Mouse (Mus musculus): ENCODE data around the gene Kmt5c. TPM values are rescaled to one million over a fixed set of nuclear protein-coding genes. Genes with fewer than 3 reads are reported as not detected.

The Kmt5c gene
- polyA plus RNA-seq, 1 experiment from 2014 or later, result 59.4 TPM

DNA sequence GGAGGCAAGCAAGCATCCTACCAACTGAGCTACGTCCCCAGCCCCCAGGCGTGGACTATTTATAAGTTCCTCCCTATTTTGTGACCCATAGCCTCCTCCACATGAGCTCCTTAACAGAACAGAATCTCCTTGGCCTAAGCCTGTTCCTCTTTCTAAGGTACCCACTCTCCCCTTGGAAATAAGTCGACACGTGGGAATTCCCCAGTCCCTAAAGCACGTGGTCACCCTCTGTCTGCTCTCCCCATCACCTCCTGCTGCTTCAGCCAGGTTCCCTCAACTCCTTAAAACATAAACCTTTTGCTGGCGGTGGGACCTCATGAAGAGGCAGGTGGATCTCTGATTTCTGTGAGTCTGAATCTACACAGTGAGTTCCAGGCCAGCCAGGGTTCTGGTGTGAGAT, 23.0 kb upstream of the Kmt5c start:
- Histone ChIP-seq H3K9me3 (ENCODE audit: control insufficient read depth, low read depth, low read length) (no peaks in the 10 kb centered on the region), H3K4me2 (replicated peaks; ENCODE audit: low read depth, low read length) (no peak overlapping the region), H3K27me3 (ENCODE audit: control insufficient read depth, insufficient read depth, low read length) (no peaks in the 10 kb centered on the region), H3K9ac (replicated peaks; ENCODE audit: low read depth, low read length) (no peak overlapping the region), H3K27ac (ENCODE audit: low read length) (no peak overlapping the region), H3K4me3 (ENCODE audit: low read depth, low read length) (no peak overlapping the region), H3K4me1 (ENCODE audit: control insufficient read depth, insufficient read depth, low read length) (no peaks in the 10 kb centered on the region), H3K36me3 (ENCODE audit: control insufficient read depth, insufficient read depth, low read length) (peaks cover 23% of the 10 kb centered on the region)
- no peak for ATAC-seq (ENCODE audit: insufficient number of reproducible peaks, insufficient read depth, low FRiP score, low read depth)
- 66% methylated on average over 6 of the region's 6 CpGs for WGBS

DNA sequence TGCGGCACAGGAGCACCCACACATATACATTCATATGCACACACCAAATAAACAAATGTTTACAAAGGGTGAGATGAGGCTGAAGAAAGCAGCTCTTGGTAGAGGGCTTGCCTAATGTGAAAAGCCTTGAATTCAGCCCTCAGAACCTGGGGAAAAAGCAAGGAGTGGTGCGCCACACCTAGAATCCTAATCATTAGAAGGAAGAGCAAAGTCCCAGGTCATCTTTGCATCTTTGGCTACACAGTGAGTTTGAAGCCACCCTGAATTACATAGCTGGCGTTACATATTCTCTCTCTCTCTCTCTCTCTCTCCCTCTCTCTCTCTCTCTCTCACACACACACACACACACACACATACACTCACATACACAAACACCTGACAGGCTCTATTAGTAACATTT, 20.6 kb upstream of the Kmt5c start:
- H3K36me3 ChIP-seq (ENCODE audit: control insufficient read depth, insufficient read depth, low read length), result peaks cover 6% of the 10 kb centered on the region; the same call in 1 of the 2 replicates
- no peaks in the 10 kb centered on the region for H3K27me3 ChIP-seq (ENCODE audit: control insufficient read depth, insufficient read depth, low read length)
- no peaks in the 10 kb centered on the region for H3K9me3 ChIP-seq (ENCODE audit: control insufficient read depth, low read depth, low read length)
- 0 out of 2 replicates have a peak, but pooled peaks cover 6% of the 10 kb centered on the region for H3K4me1 ChIP-seq (ENCODE audit: control insufficient read depth, insufficient read depth, low read length)
- H3K9ac ChIP-seq (replicated peaks; ENCODE audit: low read depth, low read length), result no peak overlapping the region
- ATAC-seq (ENCODE audit: insufficient number of reproducible peaks, insufficient read depth, low FRiP score, low read depth), result no peak
- H3K27ac ChIP-seq (ENCODE audit: low read length), result no peak overlapping the region
- 92% methylated on average over 3 of the region's 3 CpGs for WGBS
- no peak overlapping the region for H3K4me2 ChIP-seq (replicated peaks; ENCODE audit: low read depth, low read length)
- H3K4me3 ChIP-seq (ENCODE audit: low read depth, low read length), result no peak overlapping the region

DNA sequence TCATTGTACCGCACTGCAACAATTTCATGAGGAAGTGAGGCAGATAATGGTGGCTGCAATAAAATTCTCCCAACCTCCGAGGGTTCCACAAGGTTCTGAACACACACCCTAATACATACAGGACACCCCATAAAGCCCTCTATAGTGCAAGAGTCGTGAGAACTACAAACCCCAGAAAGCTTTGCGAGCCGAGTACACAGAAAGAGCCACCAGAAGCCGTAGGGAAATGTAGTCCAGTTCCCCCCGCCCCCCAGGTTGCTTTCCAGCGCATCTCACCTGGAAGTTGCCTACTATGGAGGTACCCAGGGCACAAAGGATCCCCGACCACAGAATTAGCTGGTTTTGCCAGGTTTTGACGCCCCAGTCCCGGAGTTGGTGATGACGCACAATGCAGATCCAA, 16.4 kb upstream of the Kmt5c start:
- H3K9ac ChIP-seq (replicated peaks; ENCODE audit: low read depth, low read length), result no peak overlapping the region
- no peaks in the 10 kb centered on the region for H3K36me3 ChIP-seq (ENCODE audit: control insufficient read depth, insufficient read depth, low read length)
- H3K4me2 ChIP-seq (replicated peaks; ENCODE audit: low read depth, low read length), result peak overlapping the region; percentile 32
- H3K27ac ChIP-seq (ENCODE audit: low read length), result 0 out of 2 replicates have a peak overlapping the region, but pooled peaks have one; percentile 69
- H3K4me3 ChIP-seq (ENCODE audit: low read depth, low read length), result peak overlapping the region; percentile 13; the same call in 1 of the 2 replicates
- no peaks in the 10 kb centered on the region for H3K9me3 ChIP-seq (ENCODE audit: control insufficient read depth, low read depth, low read length)
- 37% methylated on average over 12 of the region's 12 CpGs for WGBS
- peak; percentile 56; the same call in 1 of the 2 replicates for ATAC-seq (ENCODE audit: insufficient number of reproducible peaks, insufficient read depth, low FRiP score, low read depth)
- H3K27me3 ChIP-seq (ENCODE audit: control insufficient read depth, insufficient read depth, low read length), result no peaks in the 10 kb centered on the region
- 0 out of 2 replicates have a peak, but pooled peaks cover 7% of the 10 kb centered on the region for H3K4me1 ChIP-seq (ENCODE audit: control insufficient read depth, insufficient read depth, low read length)

- H3K27me3 ChIP-seq (ENCODE audit: control insufficient read depth, insufficient read depth, low read length), result no peaks in the 10 kb centered on the region
- peak overlapping the region; percentile 69; the same call in 1 of the 2 replicates for H3K27ac ChIP-seq (ENCODE audit: low read length)
- no peaks in the 10 kb centered on the region for H3K36me3 ChIP-seq (ENCODE audit: control insufficient read depth, insufficient read depth, low read length)
- 29% methylated on average over 3 of the region's 3 CpGs for WGBS
- H3K9ac ChIP-seq (replicated peaks; ENCODE audit: low read depth, low read length), result no peak overlapping the region
- H3K4me1 ChIP-seq (ENCODE audit: control insufficient read depth, insufficient read depth, low read length), result 0 out of 2 replicates have a peak, but pooled peaks cover 7% of the 10 kb centered on the region
- no peaks in the 10 kb centered on the region for H3K9me3 ChIP-seq (ENCODE audit: control insufficient read depth, low read depth, low read length)
- peak overlapping the region; percentile 32 for H3K4me2 ChIP-seq (replicated peaks; ENCODE audit: low read depth, low read length)
- no peak overlapping the region for H3K4me3 ChIP-seq (ENCODE audit: low read depth, low read length)
- ATAC-seq (ENCODE audit: insufficient number of reproducible peaks, insufficient read depth, low FRiP score, low read depth), result peak; percentile 51; the same call in 1 of the 2 replicates
Measured at GRCm38 (mm10) chr7:4724359-4724758, 15.6 kb upstream of the Kmt5c start.

DNA sequence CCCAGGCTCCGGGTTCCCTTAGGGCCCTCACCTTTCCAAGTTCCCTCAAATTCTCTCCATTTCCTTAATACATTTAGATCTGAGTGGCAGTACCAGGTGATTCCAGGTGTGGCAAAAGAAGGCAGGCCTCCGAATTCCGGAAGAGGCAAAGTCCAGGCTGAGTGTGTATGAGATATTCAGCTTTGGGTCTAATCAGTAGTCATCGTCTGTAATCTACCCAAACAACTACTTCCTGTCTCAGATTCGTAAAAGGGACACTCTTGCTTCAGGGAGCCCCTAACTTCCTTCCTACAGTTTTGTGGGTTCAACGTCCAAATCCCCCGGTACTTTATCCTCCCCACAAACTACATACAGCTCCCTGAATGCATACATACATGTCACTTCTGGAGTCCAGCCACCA, 14.7 kb upstream of the Kmt5c start, which contains the start of gene Tmem150b:
Tmem150b (minus strand) TSS at position 81 of the 400 bp plus-strand sequence.
- no peaks in the 10 kb centered on the region for H3K9me3 ChIP-seq (ENCODE audit: control insufficient read depth, low read depth, low read length)
- 69% methylated on average over 7 of the region's 7 CpGs for WGBS
- no peaks in the 10 kb centered on the region for H3K27me3 ChIP-seq (ENCODE audit: control insufficient read depth, insufficient read depth, low read length)
- peak within 1 kb of the TSS; percentile 32 for H3K4me2 ChIP-seq (replicated peaks; ENCODE audit: low read depth, low read length)
- 0 out of 2 replicates have a peak, but pooled peaks cover 7% of the 10 kb centered on the region for H3K4me1 ChIP-seq (ENCODE audit: control insufficient read depth, insufficient read depth, low read length)
- H3K9ac ChIP-seq (replicated peaks; ENCODE audit: low read depth, low read length), result no peak within 1 kb of the TSS
- H3K4me3 ChIP-seq (ENCODE audit: low read depth, low read length), result no peak within 1 kb of the TSS
- H3K36me3 ChIP-seq (ENCODE audit: control insufficient read depth, insufficient read depth, low read length), result no peaks in the 10 kb centered on the region
- peak within 1 kb of the TSS; percentile 69; the same call in 1 of the 2 replicates for H3K27ac ChIP-seq (ENCODE audit: low read length)
- peak; percentile 30; the same call in 1 of the 2 replicates for ATAC-seq (ENCODE audit: insufficient number of reproducible peaks, insufficient read depth, low FRiP score, low read depth)

- H3K4me2 ChIP-seq (replicated peaks; ENCODE audit: low read depth, low read length), result no peak overlapping the region
- H3K36me3 ChIP-seq (ENCODE audit: control insufficient read depth, insufficient read depth, low read length), result no peaks in the 10 kb centered on the region
- no peaks in the 10 kb centered on the region for H3K4me1 ChIP-seq (ENCODE audit: control insufficient read depth, insufficient read depth, low read length)
- H3K9ac ChIP-seq (replicated peaks; ENCODE audit: low read depth, low read length), result no peak overlapping the region
- 75% methylated on average over 5 of the region's 5 CpGs for WGBS
- H3K27me3 ChIP-seq (ENCODE audit: control insufficient read depth, insufficient read depth, low read length), result no peaks in the 10 kb centered on the region
- H3K9me3 ChIP-seq (ENCODE audit: control insufficient read depth, low read depth, low read length), result no peaks in the 10 kb centered on the region
- H3K4me3 ChIP-seq (ENCODE audit: low read depth, low read length), result no peak overlapping the region
- no peak for ATAC-seq (ENCODE audit: insufficient number of reproducible peaks, insufficient read depth, low FRiP score, low read depth)
- no peak overlapping the region for H3K27ac ChIP-seq (ENCODE audit: low read length)
Measured at GRCm38 (mm10) chr7:4731090-4731489, 8.8 kb upstream of the Kmt5c start.

GRCm38 (mm10) chr7:4732968-4733392, 6.9 kb upstream of the Kmt5c start:
- H3K9me3 ChIP-seq (ENCODE audit: control insufficient read depth, low read depth, low read length), result no peaks in the 10 kb centered on the region
- no peak overlapping the region for H3K4me3 ChIP-seq (ENCODE audit: low read depth, low read length)
- H3K4me1 ChIP-seq (ENCODE audit: control insufficient read depth, insufficient read depth, low read length), result no peaks in the 10 kb centered on the region
- H3K4me2 ChIP-seq (replicated peaks; ENCODE audit: low read depth, low read length), result no peak overlapping the region
- H3K9ac ChIP-seq (replicated peaks; ENCODE audit: low read depth, low read length), result no peak overlapping the region
- H3K27me3 ChIP-seq (ENCODE audit: control insufficient read depth, insufficient read depth, low read length), result no peaks in the 10 kb centered on the region
- no peaks in the 10 kb centered on the region for H3K36me3 ChIP-seq (ENCODE audit: control insufficient read depth, insufficient read depth, low read length)
- no peak for ATAC-seq (ENCODE audit: insufficient number of reproducible peaks, insufficient read depth, low FRiP score, low read depth)
- WGBS, result 53% methylated on average over 6 of the region's 6 CpGs
- H3K27ac ChIP-seq (ENCODE audit: low read length), result no peak overlapping the region

DNA sequence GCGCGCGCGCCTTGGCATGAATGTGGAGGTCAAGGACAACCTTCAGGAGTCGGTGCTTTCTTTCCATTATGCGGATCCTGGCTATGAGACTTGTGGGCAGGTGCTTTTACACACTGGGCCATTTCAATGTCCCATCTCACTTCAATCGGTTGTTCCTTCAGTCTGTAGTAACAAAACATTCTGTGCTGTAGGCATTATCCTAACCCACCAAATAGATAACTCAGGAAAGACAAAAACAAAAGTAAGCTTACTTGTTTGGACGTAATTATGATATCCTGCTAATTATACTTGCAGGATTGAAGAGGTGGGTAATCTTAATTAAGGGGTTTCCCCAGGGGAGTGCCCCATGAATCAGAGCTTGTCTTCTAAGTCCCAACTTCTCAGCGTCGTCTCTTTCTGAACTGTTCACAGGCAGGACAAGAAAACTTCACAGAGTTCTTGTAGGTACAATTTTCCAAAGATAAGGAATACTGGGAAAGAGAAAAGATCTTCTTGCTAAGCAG, 823 bp upstream of the Kmt5c start:
- Histone ChIP-seq H3K9ac (replicated peaks; ENCODE audit: low read depth, low read length) (no peak overlapping the region), H3K27ac (ENCODE audit: low read length) (peak overlapping the region; percentile 6; the same call in 1 of the 2 replicates), H3K4me2 (replicated peaks; ENCODE audit: low read depth, low read length) (peak overlapping the region; percentile 36), H3K36me3 (ENCODE audit: control insufficient read depth, insufficient read depth, low read length) (peaks cover 5% of the 10 kb centered on the region; the same call in 1 of the 2 replicates), H3K27me3 (ENCODE audit: control insufficient read depth, insufficient read depth, low read length) (no peaks in the 10 kb centered on the region), H3K9me3 (ENCODE audit: control insufficient read depth, low read depth, low read length) (no peaks in the 10 kb centered on the region), H3K4me3 (ENCODE audit: low read depth, low read length) (peak overlapping the region; percentile 15), H3K4me1 (ENCODE audit: control insufficient read depth, insufficient read depth, low read length) (peaks cover 20% of the 10 kb centered on the region)
- WGBS, result 44% methylated on average over 10 of the region's 10 CpGs
- ATAC-seq (ENCODE audit: insufficient number of reproducible peaks, insufficient read depth, low FRiP score, low read depth), result no peak

Measured in stomach, embryonic 14.5 days (tissue).